Mouse (Mus musculus) layer of hippocampus, adult 9-11 months (tissue): ENCODE data around the gene March8.

Experiments used
- DNase-seq: peaks from one replicate; pipeline ENCODE4 v3.0.0; 2022

Gene March8

GRCm38 (mm10) chr6:116374136-116374535 is 36.3 kb downstream of the March8 start:
- no peak for DNase-seq

GRCm38 (mm10) chr6:116374618-116375017 is 36.8 kb downstream of the March8 start:
- no peak for DNase-seq

GRCm38 (mm10) chr6:116378892-116379291 is 41.1 kb downstream of the March8 start:
- no peak for DNase-seq

GRCm38 (mm10) chr6:116380157-116380556 is 42.3 kb downstream of the March8 start:
- DNase-seq, result no peak

- no peak for DNase-seq
Measured at GRCm38 (mm10) chr6:116381605-116382004, 43.8 kb downstream of the March8 start.

GRCm38 (mm10) chr6:116383582-116383981 is 45.8 kb downstream of the March8 start:
- no peak for DNase-seq

GRCm38 (mm10) chr6:116385194-116386044 is 47.6 kb downstream of the March8 start:
- no peak for DNase-seq

GRCm38 (mm10) chr6:116386045-116386415 is 48.2 kb downstream of the March8 start:
- DNase-seq, result no peak

- no peak for DNase-seq
Measured at GRCm38 (mm10) chr6:116386506-116386905, 48.7 kb downstream of the March8 start.

- DNase-seq, result no peak
Measured at GRCm38 (mm10) chr6:116388068-116388467, 50.2 kb downstream of the March8 start.

- no peak for DNase-seq
Measured at GRCm38 (mm10) chr6:116389481-116389880, 51.7 kb downstream of the March8 start.

GRCm38 (mm10) chr6:116394916-116395648 is 57.3 kb downstream of the March8 start:
- DNase-seq, result no peak

- DNase-seq, result no peak
Measured at GRCm38 (mm10) chr6:116397621-116398020, 59.8 kb downstream of the March8 start.

- no peak for DNase-seq
Measured at GRCm38 (mm10) chr6:116398136-116398535, 60.3 kb downstream of the March8 start.

- DNase-seq, result no peak
Measured at GRCm38 (mm10) chr6:116401746-116402423, 64.1 kb downstream of the March8 start.

- no peak for DNase-seq
Measured at GRCm38 (mm10) chr6:116402426-116402825, 64.6 kb downstream of the March8 start.

GRCm38 (mm10) chr6:116405243-116405642 is 67.4 kb downstream of the March8 start:
- no peak for DNase-seq

- DNase-seq, result no peak
Measured at GRCm38 (mm10) chr6:116405715-116406114, 67.9 kb downstream of the March8 start.

- DNase-seq, result no peak
Measured at GRCm38 (mm10) chr6:116406152-116406551, 68.3 kb downstream of the March8 start.

- no peak for DNase-seq
Measured at GRCm38 (mm10) chr6:116406680-116407079, 68.9 kb downstream of the March8 start.

GRCm38 (mm10) chr6:116407216-116407615 is 69.4 kb downstream of the March8 start:
- no peak for DNase-seq

GRCm38 (mm10) chr6:116407956-116408657 is 70.3 kb downstream of the March8 start:
- no peak for DNase-seq

GRCm38 (mm10) chr6:116410436-116410835 is 72.6 kb downstream of the March8 start:
- DNase-seq, result no peak
